Mouse (Mus musculus): ENCODE results near the gene Gm28042. TPM values are rescaled to one million over a fixed set of nuclear protein-coding genes. Genes with fewer than 3 reads are reported as not detected.

Gene Gm28042
- total and polyA plus RNA-seq, 3 experiments, result 0.77 to 1.9 (median 1.8) TPM

GRCm38 (mm10) chr2:120013831-120014486 lies 13.3 kb upstream of the Gm28042 start:
- H3K4me3 ChIP-seq (replicated peaks in 1 of 3; ENCODE audit: low read depth in 2 of 3, low read length in 2 of 3, poor library complexity in 1 of 3), result no peak overlapping the region
- no peaks in the 10 kb centered on the region for H3K9me3 ChIP-seq (replicated peaks; ENCODE audit: low read length)
- no peaks in the 10 kb centered on the region for H3K79me2 ChIP-seq (replicated peaks; ENCODE audit: control insufficient read depth, extremely low read depth, insufficient read depth, poor library complexity, severe bottlenecking)
- H3K36me3 ChIP-seq (replicated peaks in 1 of 2; ENCODE audit: control insufficient read depth in 1 of 2, insufficient read depth in 1 of 2, low read length in 1 of 2), result peaks cover 19 to 65% of the 10 kb centered on the region in 2 experiments
- dilution Hi-C loops (cut with MboI; ENCODE audit: extremely low pct_ligation_motif_present, extremely low pct_unique_long_range_greater_than_20kb, low sequenced_read_pairs) (no loop called here), in situ Hi-C loops (cut with MboI; ENCODE audit: low pct_ligation_motif_present, low pct_unique_long_range_greater_than_20kb, low sequenced_read_pairs) (no loop called here)
- no peak overlapping the region for H3K9ac ChIP-seq (ENCODE audit: insufficient read depth, low read depth)
- H3K27ac ChIP-seq (ENCODE audit: insufficient read depth, low read depth), result no peak overlapping the region
- H3K4me1 ChIP-seq (ENCODE audit: control insufficient read depth in 1 of 2, insufficient read depth in 2 of 2), result peaks cover 0 to 6% of the 10 kb centered on the region in 2 experiments; a peak in 1 of 4 replicates
- no peak overlapping the region for H3K4me2 ChIP-seq (ENCODE audit: insufficient read depth, low read depth, poor library complexity, severe bottlenecking)
- no peak for DNase-seq (ENCODE audit: extremely low read depth)
- no peak for TF ChIP-seq CTCF (conservative IDR thresholded peaks at IDR 0.05 in 1 of 2, IDR thresholded peaks at IDR 0.05 in 1 of 2; ENCODE audit: low read depth in 2 of 2, low read length in 2 of 2)
- TF ChIP-seq MYC (IDR thresholded peaks at IDR 0.05; ENCODE audit: low read depth, low read length), result no peak
- TF ChIP-seq JUND (conservative IDR thresholded peaks at IDR 0.05; ENCODE audit: low read depth, low read length), result no peak
- TF ChIP-seq NRF1 (IDR thresholded peaks at IDR 0.05; ENCODE audit: low read depth, low read length), result no peak
- no peak for TF ChIP-seq ZKSCAN1 (IDR thresholded peaks at IDR 0.05; ENCODE audit: borderline replicate concordance, low read depth, low read length)
- no peak for TF ChIP-seq BHLHE40 (IDR thresholded peaks at IDR 0.05; ENCODE audit: low read depth, low read length)
- no peak for TF ChIP-seq ETS1 (conservative IDR thresholded peaks at IDR 0.05; ENCODE audit: low read depth, low read length)
- TF ChIP-seq GABPA (IDR thresholded peaks at IDR 0.05; ENCODE audit: insufficient replicate concordance, low read depth, low read length), result no peak
- no peak for TF ChIP-seq ZC3H11A (IDR thresholded peaks at IDR 0.05; ENCODE audit: low read depth, low read length)
- no peak for TF ChIP-seq KAT2A (IDR thresholded peaks at IDR 0.05; ENCODE audit: insufficient replicate concordance, low read length)
- no peak for TF ChIP-seq EP300 (IDR thresholded peaks at IDR 0.05; ENCODE audit: low read length)
- no peak for TF ChIP-seq ELF1 (IDR thresholded peaks at IDR 0.05; ENCODE audit: low read depth, low read length)
- TF ChIP-seq ZMIZ1 (IDR thresholded peaks at IDR 0.05; ENCODE audit: low read depth, low read length), result no peak
- no peak for TF ChIP-seq HCFC1 (IDR thresholded peaks at IDR 0.05; ENCODE audit: low read depth, low read length)
- no peak for TF ChIP-seq IRF4 (IDR thresholded peaks at IDR 0.05; ENCODE audit: low read depth, low read length)
- TF ChIP-seq MEF2A (IDR thresholded peaks at IDR 0.05; ENCODE audit: borderline replicate concordance, low read depth, low read length), result no peak
- TF ChIP-seq POLR2A (IDR thresholded peaks at IDR 0.05; ENCODE audit: low read depth, low read length), result no peak
- no peak for TF ChIP-seq TCF12 (IDR thresholded peaks at IDR 0.05; ENCODE audit: low read depth, low read length)
- TF ChIP-seq SMC3 (IDR thresholded peaks at IDR 0.05; ENCODE audit: low read depth, low read length), result no peak
- H3K27me3 ChIP-seq (replicated peaks), result no peaks in the 10 kb centered on the region

GRCm38 (mm10) chr2:120015882-120016281 lies 11.4 kb upstream of the Gm28042 start:
- no peak for TF ChIP-seq SMC3 (IDR thresholded peaks at IDR 0.05; ENCODE audit: low read depth, low read length)
- TF ChIP-seq E2F4 (IDR thresholded peaks at IDR 0.05; ENCODE audit: insufficient replicate concordance, low read depth, low read length), result no peak
- TF ChIP-seq RAD21 (IDR thresholded peaks at IDR 0.05; ENCODE audit: low read depth, low read length), result no peak
- no peak for TF ChIP-seq JUN (IDR thresholded peaks at IDR 0.05; ENCODE audit: insufficient read depth, low read depth, low read length)
- no peak for TF ChIP-seq HCFC1 (IDR thresholded peaks at IDR 0.05; ENCODE audit: low read depth, low read length)
- no peak for TF ChIP-seq ZKSCAN1 (IDR thresholded peaks at IDR 0.05; ENCODE audit: borderline replicate concordance, low read depth, low read length)
- no peak for TF ChIP-seq EP300 (IDR thresholded peaks at IDR 0.05; ENCODE audit: low read length)
- no peak for TF ChIP-seq CHD2 (IDR thresholded peaks at IDR 0.05; ENCODE audit: low read length)
- TF ChIP-seq ZNF384 (IDR thresholded peaks at IDR 0.05; ENCODE audit: low read depth, low read length), result no peak
- no peak for TF ChIP-seq RCOR1 (conservative IDR thresholded peaks at IDR 0.05; ENCODE audit: low read depth, low read length)
- no peak for TF ChIP-seq GABPA (IDR thresholded peaks at IDR 0.05; ENCODE audit: insufficient replicate concordance, low read depth, low read length)
- no peak for TF ChIP-seq NRF1 (IDR thresholded peaks at IDR 0.05; ENCODE audit: low read depth, low read length)
- no peak for TF ChIP-seq POLR2AphosphoS2 (IDR thresholded peaks at IDR 0.05; ENCODE audit: low read depth, low read length)
- TF ChIP-seq ZC3H11A (IDR thresholded peaks at IDR 0.05; ENCODE audit: low read depth, low read length), result no peak
- no peaks in the 10 kb centered on the region for H3K27me3 ChIP-seq (replicated peaks)
- H3K9me3 ChIP-seq (replicated peaks; ENCODE audit: low read length), result no peaks in the 10 kb centered on the region
- H3K4me2 ChIP-seq (ENCODE audit: insufficient read depth, low read depth, poor library complexity, severe bottlenecking), result no peak overlapping the region
- H3K9ac ChIP-seq (ENCODE audit: insufficient read depth, low read depth), result no peak overlapping the region
- no peak for DNase-seq (ENCODE audit: extremely low read depth)
- peaks cover 0 to 6% of the 10 kb centered on the region in 2 experiments; a peak in 1 of 4 replicates for H3K4me1 ChIP-seq (ENCODE audit: control insufficient read depth in 1 of 2, insufficient read depth in 2 of 2)
- H3K36me3 ChIP-seq (replicated peaks in 1 of 2; ENCODE audit: control insufficient read depth in 1 of 2, insufficient read depth in 1 of 2, low read length in 1 of 2), result peaks cover 32 to 76% of the 10 kb centered on the region in 2 experiments
- H3K27ac ChIP-seq (ENCODE audit: insufficient read depth, low read depth), result no peak overlapping the region
- no peaks in the 10 kb centered on the region for H3K79me2 ChIP-seq (replicated peaks; ENCODE audit: control insufficient read depth, extremely low read depth, insufficient read depth, poor library complexity, severe bottlenecking)
- in situ Hi-C loops (cut with MboI; ENCODE audit: low pct_ligation_motif_present, low pct_unique_long_range_greater_than_20kb, low sequenced_read_pairs) (loop anchor here (5.0 kb wide), 1 partner anchor 44 kb away; the partner anchor contains the start of gene Mapkbp1), dilution Hi-C loops (cut with MboI; ENCODE audit: extremely low pct_ligation_motif_present, extremely low pct_unique_long_range_greater_than_20kb, low sequenced_read_pairs) (no loop called here)
- H3K4me3 ChIP-seq (replicated peaks in 1 of 3; ENCODE audit: low read depth in 2 of 3, low read length in 2 of 3, poor library complexity in 1 of 3), result no peak overlapping the region
